Mouse (Mus musculus) liver, embryonic 13.5 days (tissue): ENCODE results near the gene Akap7. TPM values are rescaled to one million over a fixed set of nuclear protein-coding genes. Genes with fewer than 3 reads are reported as not detected.

Source experiments
- ATAC-seq: fragments of 200-750 bp; cut with Nextera tagmentation; 2 replicates; pipeline ENCODE4 v1.8.0; 2017; ENCODE audit warnings: low read depth, mild to moderate bottlenecking, moderate number of reproducible peaks, moderate library complexity
- DNase-seq: peaks from one replicate; pipeline ENCODE4 v3.0.0; 2022
- H3K27ac ChIP-seq: fragments of 300-500 bp; sonication (generic); 2 replicates; pipeline ENCODE4 v1.5.1; 2015; ENCODE audit warnings: moderate library complexity, mild to moderate bottlenecking, inconsistent platforms
- H3K27me3 ChIP-seq: fragments of 300-500 bp; sonication (generic); 2 replicates; pipeline ENCODE4 v1.6.1; 2015; ENCODE audit warnings: mild to moderate bottlenecking, inconsistent platforms
- H3K36me3 ChIP-seq: fragments of 300-500 bp; sonication (generic); 2 replicates; pipeline ENCODE4 v1.6.1; 2015; ENCODE audit warnings: mild to moderate bottlenecking, inconsistent platforms
- H3K4me1 ChIP-seq: fragments of 300-500 bp; sonication (generic); replicated peaks from 2 replicates; pipeline ENCODE4 v1.6.1; 2015; ENCODE audit warnings: inconsistent platforms
- H3K4me2 ChIP-seq: fragments of 300-500 bp; sonication (generic); 2 replicates; pipeline ENCODE4 v1.6.1; 2015; ENCODE audit warnings: inconsistent platforms, mild to moderate bottlenecking, moderate library complexity
- H3K4me3 ChIP-seq: fragments of 300-500 bp; sonication (generic); replicated peaks from 2 replicates; pipeline ENCODE4 v1.5.1; 2015; ENCODE audit warnings: mild to moderate bottlenecking, inconsistent platforms
- H3K9ac ChIP-seq: fragments of 300-500 bp; sonication (generic); 2 replicates; pipeline ENCODE4 v1.6.1; 2015; ENCODE audit warnings: mild to moderate bottlenecking, inconsistent platforms
- H3K9me3 ChIP-seq: fragments of 300-500 bp; sonication (generic); replicated peaks from 2 replicates; pipeline ENCODE4 v1.6.1; 2016; ENCODE audit warnings: inconsistent platforms
- WGBS: fragments of 180-500 bp; shearing (Covaris S2); methylation state at CpG from one replicate; pipeline ENCODE4 v1.1.7; 2015; ENCODE audit not compliant: insufficient replicate concordance; 5-methylcytosine and 5-hydroxymethylcytosine counted together
- polyA plus RNA-seq: library from polyadenylated mRNA; unstranded; fragments of >200 nt; fragmentation: Nextera tagmentation; extraction: Ambion mirVana; gene quantifications from 2 replicates; pipeline ENCODE4 v1.2.1, GENCODE M21; 2015

The Akap7 gene
- polyA plus RNA-seq, 1 experiment from 2014 or later = 26.0 TPM

- Histone ChIP-seq H3K9ac (peak overlapping the region; percentile 84), H3K4me3 (peak overlapping the region; percentile 80), H3K9me3 (no peaks in the 10 kb centered on the region), H3K4me1 (peaks cover 62% of the 10 kb centered on the region), H3K4me2 (peak overlapping the region; percentile 78), H3K27me3 (no peaks in the 10 kb centered on the region), H3K27ac (peak overlapping the region; percentile 98), H3K36me3 (peaks cover 3% of the 10 kb centered on the region; the same call in 1 of the 2 replicates)
- WGBS = 1% methylated on average over 70 of the region's 81 CpGs
- ATAC-seq (peak; percentile 73), DNase-seq (peak; percentile 69)
These were observed 10.9 kb downstream of the Akap7 start for GRCm38 (mm10) chr10:25296657-25297369.

GRCm38 (mm10) chr10:25296286-25296656 is 11.4 kb downstream of the Akap7 start:
- no peak for ATAC-seq
- WGBS = 46% methylated on average over 8 of the region's 8 CpGs

GRCm38 (mm10) chr10:25295836-25296235 is 11.8 kb downstream of the Akap7 start:
- Histone ChIP-seq H3K36me3 (peaks cover 11% of the 10 kb centered on the region; the same call in 1 of the 2 replicates), H3K4me1 (peaks cover 67% of the 10 kb centered on the region), H3K4me2 (peak overlapping the region; percentile 78), H3K4me3 (peak overlapping the region; percentile 8; the same call in 1 of the 2 replicates), H3K27ac (peak overlapping the region; percentile 65), H3K9ac (peak overlapping the region; percentile 39; the same call in 1 of the 2 replicates), H3K9me3 (no peaks in the 10 kb centered on the region), H3K27me3 (no peaks in the 10 kb centered on the region)
- DNase-seq (no peak), ATAC-seq (no peak)
- WGBS = 85% methylated on average over 9 of the region's 9 CpGs

More at GRCm38 (mm10) chr10:25296286-25296656, 11.4 kb downstream of the Akap7 start:
- Histone ChIP-seq H3K9me3 (no peaks in the 10 kb centered on the region), H3K9ac (peak overlapping the region; percentile 84), H3K27me3 (no peaks in the 10 kb centered on the region), H3K4me1 (peaks cover 63% of the 10 kb centered on the region), H3K36me3 (peaks cover 6% of the 10 kb centered on the region; the same call in 1 of the 2 replicates), H3K4me2 (peak overlapping the region; percentile 78), H3K27ac (peak overlapping the region; percentile 98), H3K4me3 (peak overlapping the region; percentile 80)
- no peak for DNase-seq

GRCm38 (mm10) chr10:25294999-25295398 is 12.7 kb downstream of the Akap7 start:
- peak overlapping the region; percentile 65 for H3K27ac ChIP-seq
- WGBS = 59% methylated on average over 7 of the region's 7 CpGs

GRCm38 (mm10) chr10:25293796-25294195 is 13.9 kb downstream of the Akap7 start:
- H3K27ac ChIP-seq = no peak overlapping the region
- DNase-seq (no peak), ATAC-seq (no peak)
- H3K4me1 ChIP-seq = peaks cover 49% of the 10 kb centered on the region
- no peak overlapping the region for H3K4me3 ChIP-seq
- no peak overlapping the region for H3K9ac ChIP-seq
- 89% methylated on average over 3 of the region's 3 CpGs for WGBS
- no peaks in the 10 kb centered on the region for H3K9me3 ChIP-seq
- no peak overlapping the region for H3K4me2 ChIP-seq
- peaks cover 20% of the 10 kb centered on the region for H3K36me3 ChIP-seq
- H3K27me3 ChIP-seq = no peaks in the 10 kb centered on the region

More at GRCm38 (mm10) chr10:25294999-25295398, 12.7 kb downstream of the Akap7 start:
- Histone ChIP-seq H3K9me3 (no peaks in the 10 kb centered on the region), H3K27me3 (no peaks in the 10 kb centered on the region), H3K4me1 (peaks cover 59% of the 10 kb centered on the region), H3K4me2 (peak overlapping the region; percentile 78; the same call in 1 of the 2 replicates), H3K4me3 (no peak overlapping the region; the same call in 1 of the 2 replicates), H3K9ac (0 out of 2 replicates have a peak overlapping the region, but pooled peaks have one; percentile 39), H3K36me3 (peaks cover 11% of the 10 kb centered on the region; the same call in 1 of the 2 replicates)
- ATAC-seq (no peak), DNase-seq (no peak)

- WGBS = 65% methylated on average over 4 of the region's 4 CpGs
- DNase-seq = no peak
- H3K4me3 ChIP-seq = no peak overlapping the region
- no peaks in the 10 kb centered on the region for H3K9me3 ChIP-seq
- peaks cover 28% of the 10 kb centered on the region for H3K4me1 ChIP-seq
- H3K4me2 ChIP-seq = no peak overlapping the region
- H3K27me3 ChIP-seq = no peaks in the 10 kb centered on the region
- no peak for ATAC-seq
- no peak overlapping the region for H3K9ac ChIP-seq
- H3K36me3 ChIP-seq = peaks cover 32% of the 10 kb centered on the region
- H3K27ac ChIP-seq = no peak overlapping the region
These were observed 16.6 kb downstream of the Akap7 start for GRCm38 (mm10) chr10:25291053-25291452.

- 64% methylated on average over 11 of the region's 11 CpGs for WGBS
- DNase-seq = no peak
- Histone ChIP-seq H3K36me3 (peaks cover 51% of the 10 kb centered on the region), H3K9me3 (no peaks in the 10 kb centered on the region), H3K9ac (no peak overlapping the region), H3K4me1 (peaks cover 9% of the 10 kb centered on the region; the same call in 1 of the 2 replicates), H3K27ac (no peak overlapping the region), H3K4me2 (no peak overlapping the region), H3K27me3 (no peaks in the 10 kb centered on the region), H3K4me3 (no peak overlapping the region)
- peak; percentile 58; the same call in 1 of the 2 replicates for ATAC-seq
These were observed 22.4 kb downstream of the Akap7 start for GRCm38 (mm10) chr10:25285100-25285811.

- no peak overlapping the region for H3K27ac ChIP-seq
- H3K4me3 ChIP-seq = no peak overlapping the region
- WGBS = 62% methylated on average over 8 of the region's 8 CpGs
- H3K36me3 ChIP-seq = peaks cover 50% of the 10 kb centered on the region
- H3K9me3 ChIP-seq = no peaks in the 10 kb centered on the region
- no peak overlapping the region for H3K9ac ChIP-seq
- ATAC-seq = no peak
- H3K27me3 ChIP-seq = no peaks in the 10 kb centered on the region
- H3K4me2 ChIP-seq = no peak overlapping the region
- no peak for DNase-seq
- H3K4me1 ChIP-seq = peaks cover 9% of the 10 kb centered on the region; the same call in 1 of the 2 replicates
These were observed 23.1 kb downstream of the Akap7 start for GRCm38 (mm10) chr10:25284427-25285099.

GRCm38 (mm10) chr10:25283397-25283796 is 24.3 kb downstream of the Akap7 start:
- ATAC-seq (no peak), DNase-seq (no peak)
- Histone ChIP-seq H3K9me3 (no peaks in the 10 kb centered on the region), H3K4me3 (no peak overlapping the region), H3K4me1 (peaks cover 12% of the 10 kb centered on the region; the same call in 1 of the 2 replicates), H3K27me3 (no peaks in the 10 kb centered on the region), H3K36me3 (peaks cover 39% of the 10 kb centered on the region), H3K4me2 (no peak overlapping the region), H3K27ac (no peak overlapping the region), H3K9ac (no peak overlapping the region)
- WGBS = 80% methylated on average over 7 of the region's 7 CpGs

GRCm38 (mm10) chr10:25280141-25280540 is 27.5 kb downstream of the Akap7 start:
- ATAC-seq (no peak), DNase-seq (no peak)
- no peaks in the 10 kb centered on the region for H3K9me3 ChIP-seq
- H3K4me1 ChIP-seq = peaks cover 13% of the 10 kb centered on the region; the same call in 1 of the 2 replicates
- no peak overlapping the region for H3K4me3 ChIP-seq
- H3K4me2 ChIP-seq = no peak overlapping the region
- H3K36me3 ChIP-seq = peaks cover 30% of the 10 kb centered on the region
- H3K27me3 ChIP-seq = no peaks in the 10 kb centered on the region
- no peak overlapping the region for H3K27ac ChIP-seq
- no peak overlapping the region for H3K9ac ChIP-seq
- WGBS = 73% methylated on average over 5 of the region's 5 CpGs

GRCm38 (mm10) chr10:25279406-25279805 is 28.3 kb downstream of the Akap7 start:
- H3K27ac ChIP-seq = no peak overlapping the region
- H3K4me1 ChIP-seq = peaks cover 16% of the 10 kb centered on the region
- no peaks in the 10 kb centered on the region for H3K27me3 ChIP-seq
- peaks cover 28% of the 10 kb centered on the region for H3K36me3 ChIP-seq
- H3K4me2 ChIP-seq = no peak overlapping the region
- no peaks in the 10 kb centered on the region for H3K9me3 ChIP-seq
- ATAC-seq = no peak
- no peak overlapping the region for H3K9ac ChIP-seq
- no peak for DNase-seq
- WGBS = 68% methylated on average over 3 of the region's 3 CpGs
- no peak overlapping the region for H3K4me3 ChIP-seq
